ENCODE assay signal across 24 mouse cellular contexts in genomic region chr1:12345439-12345819, GRCm38 (mm10).
DNase-seq lines count a peak whose midpoint lies in the region; ATAC-seq lines count a peak whose summit lies in the region.
"Had no signal": no experiment of that assay in that cellular context is flagged by ENCODE, and none has a peak within 500 bp of the region (broad histone marks: within the 10 kb centered on the region; RNA-seq: fewer than 3 reads in every experiment).

No protein-coding gene starts in this region.

- no peak overlapping the region for H3K4me2 ChIP-seq in embryonic facial prominence, embryonic 14.5 days (ENCODE audit: low read depth, low read length)
- H3K4me2 ChIP-seq in heart, embryonic 16.5 days (ENCODE audit: low read depth, low read length) = no peak overlapping the region
- H3K4me2 ChIP-seq: embryonic facial prominence, embryonic 12.5 days; heart, embryonic 12.5 days; hindbrain, embryonic 12.5 days; liver, embryonic 11.5 days; neural tube, embryonic 13.5 days had no signal

- no peaks in the 10 kb centered on the region for H3K36me3 ChIP-seq in embryonic facial prominence, embryonic 14.5 days (ENCODE audit: control insufficient read depth, insufficient read depth, low read length)
- no peaks in the 10 kb centered on the region for H3K36me3 ChIP-seq in embryonic facial prominence, embryonic 10.5 days (replicated peaks)
- H3K36me3 ChIP-seq in heart, embryonic 16.5 days (ENCODE audit: control insufficient read depth, insufficient read depth) = no peaks in the 10 kb centered on the region
- H3K36me3 ChIP-seq: embryonic facial prominence, embryonic 12.5 days; heart, embryonic 12.5 days; hindbrain, embryonic 12.5 days; neural tube, embryonic 13.5 days had no signal

- DNase-seq in embryonic facial prominence, embryonic 14.5 days (ENCODE audit: low spot score) = peak; percentile 77
- DNase-seq in embryonic facial prominence, embryonic 10.5 days (ENCODE audit: low spot score) = no peak
- no peak for DNase-seq in heart, adult 18-20 months
- peak; percentile 5 for DNase-seq in kidney, postnatal 10 days
- DNase-seq in kidney, postnatal 36 days = no peak
- peak; percentile 28 for DNase-seq in brain, adult 2 months (ENCODE audit: low read depth, low spot score)
- DNase-seq: adrenal gland, adult 2 months; cerebellum, adult 9-11 months; gastrocnemius, postnatal 25 days; layer of hippocampus, adult 9-11 months; left cerebral cortex, postnatal 4 days; lung, adult 18-20 months; midbrain, embryonic 14.5 days; right cerebral cortex, adult 18-20 months; thymus, postnatal 25 days had no signal

- H3K27me3 ChIP-seq in embryonic facial prominence, embryonic 14.5 days (replicated peaks; ENCODE audit: control insufficient read depth, insufficient read depth, low read length) = no peaks in the 10 kb centered on the region
- H3K27me3 ChIP-seq in embryonic facial prominence, embryonic 10.5 days (replicated peaks; ENCODE audit: low read depth, poor library complexity, severe bottlenecking) = no peaks in the 10 kb centered on the region
- no peaks in the 10 kb centered on the region for H3K27me3 ChIP-seq in heart, embryonic 16.5 days (ENCODE audit: control insufficient read depth, insufficient read depth, low read length)
- H3K27me3 ChIP-seq: embryonic facial prominence, embryonic 12.5 days; heart, embryonic 12.5 days; hindbrain, embryonic 12.5 days; megakaryocyte, embryonic 14.5 days; neural tube, embryonic 13.5 days had no signal

- H3K9me3 ChIP-seq in embryonic facial prominence, embryonic 14.5 days (ENCODE audit: control insufficient read depth, low read length) = peaks cover 6% of the 10 kb centered on the region; the same call in 1 of the 2 replicates
- H3K9me3 ChIP-seq in embryonic facial prominence, embryonic 10.5 days = no peaks in the 10 kb centered on the region
- H3K9me3 ChIP-seq in heart, embryonic 16.5 days (replicated peaks; ENCODE audit: control insufficient read depth, low read length) = no peaks in the 10 kb centered on the region
- H3K9me3 ChIP-seq: embryonic facial prominence, embryonic 12.5 days; heart, embryonic 12.5 days; hindbrain, embryonic 12.5 days; megakaryocyte, embryonic 14.5 days; neural tube, embryonic 13.5 days had no signal

- no peak for ATAC-seq in embryonic facial prominence, embryonic 14.5 days (ENCODE audit: low read depth)
- ATAC-seq in heart, embryonic 16.5 days (replicated peaks; ENCODE audit: extremely low read depth, insufficient read depth, low FRiP score) = peak; percentile 63
- ATAC-seq in erythroblast, adult 5-6 weeks (replicated peaks; ENCODE audit: low FRiP score, poor library complexity, severe bottlenecking) = no peak

- 70% methylated on average over 3 of the region's 3 CpGs for WGBS in embryonic facial prominence, embryonic 14.5 days
- WGBS in embryonic facial prominence, embryonic 10.5 days = 91% methylated on average over 3 of the region's 3 CpGs
- 31% methylated on average over 3 of the region's 3 CpGs for WGBS in heart, embryonic 16.5 days

- H3K9ac ChIP-seq in embryonic facial prominence, embryonic 14.5 days (ENCODE audit: low read depth, low read length) = no peak overlapping the region
- no peak overlapping the region for H3K9ac ChIP-seq in heart, embryonic 16.5 days (ENCODE audit: low read length)
- H3K9ac ChIP-seq: embryonic facial prominence, embryonic 12.5 days; heart, embryonic 12.5 days; hindbrain, embryonic 12.5 days; neural tube, embryonic 13.5 days had no signal

- H3K27ac ChIP-seq in embryonic facial prominence, embryonic 14.5 days (replicated peaks; ENCODE audit: low read depth, low read length) = no peak overlapping the region
- no peak overlapping the region for H3K27ac ChIP-seq in embryonic facial prominence, embryonic 10.5 days (replicated peaks)
- H3K27ac ChIP-seq in heart, embryonic 16.5 days (ENCODE audit: low read length) = no peak overlapping the region
- H3K27ac ChIP-seq: embryonic facial prominence, embryonic 12.5 days; hindbrain, embryonic 12.5 days; left cerebral cortex, adult 2 months; neural tube, embryonic 13.5 days had no signal

- no peak overlapping the region for H3K4me3 ChIP-seq in embryonic facial prominence, embryonic 14.5 days (ENCODE audit: low read depth, low read length)
- no peak overlapping the region for H3K4me3 ChIP-seq in embryonic facial prominence, embryonic 10.5 days
- H3K4me3 ChIP-seq in heart, embryonic 16.5 days (ENCODE audit: low read length) = no peak overlapping the region
- H3K4me3 ChIP-seq: embryonic facial prominence, embryonic 12.5 days; heart, embryonic 12.5 days; hindbrain, embryonic 12.5 days; left cerebral cortex, adult 2 months; megakaryocyte, embryonic 14.5 days; neural tube, embryonic 13.5 days had no signal

- H3K4me1 ChIP-seq in embryonic facial prominence, embryonic 14.5 days (ENCODE audit: control insufficient read depth, insufficient read depth, low read length) = no peaks in the 10 kb centered on the region
- no peaks in the 10 kb centered on the region for H3K4me1 ChIP-seq in embryonic facial prominence, embryonic 10.5 days
- H3K4me1 ChIP-seq in heart, embryonic 16.5 days (ENCODE audit: control insufficient read depth, insufficient read depth, low read length) = no peaks in the 10 kb centered on the region; the same call in 1 of the 2 replicates
- H3K4me1 ChIP-seq: embryonic facial prominence, embryonic 12.5 days; heart, embryonic 12.5 days; hindbrain, embryonic 12.5 days; megakaryocyte, embryonic 14.5 days; neural tube, embryonic 13.5 days had no signal

Comparison
In these comparisons a context has a peak if more than half of its experiments do, and no peak if none do; other contexts are left out.
1. DNase-seq: peak in embryonic facial prominence, embryonic 14.5 days (single experiment), kidney, postnatal 10 days (single experiment) and brain, adult 2 months (single experiment); none in embryonic facial prominence, embryonic 10.5 days (single experiment), heart, adult 18-20 months (0 of 2) and kidney, postnatal 36 days (0 of 2).